Mouse (Mus musculus) CD4-positive helper T cell, adult 2 months (primary cell): ENCODE results near the gene Vars.
A peak's percentile ranks its signal among the peaks of the same experiment; 100 is the strongest.

Source experiments
- DNase-seq: peaks from one replicate; pipeline ENCODE4 v3.0.0-alpha.2; 2012; ENCODE audit warnings: low read depth, missing footprints, low spot score

Gene Vars

GRCm38 (mm10) chr17:35048149-35048931 is 47.6 kb downstream of the Vars start:
- DNase-seq: peak; percentile 79

DNA sequence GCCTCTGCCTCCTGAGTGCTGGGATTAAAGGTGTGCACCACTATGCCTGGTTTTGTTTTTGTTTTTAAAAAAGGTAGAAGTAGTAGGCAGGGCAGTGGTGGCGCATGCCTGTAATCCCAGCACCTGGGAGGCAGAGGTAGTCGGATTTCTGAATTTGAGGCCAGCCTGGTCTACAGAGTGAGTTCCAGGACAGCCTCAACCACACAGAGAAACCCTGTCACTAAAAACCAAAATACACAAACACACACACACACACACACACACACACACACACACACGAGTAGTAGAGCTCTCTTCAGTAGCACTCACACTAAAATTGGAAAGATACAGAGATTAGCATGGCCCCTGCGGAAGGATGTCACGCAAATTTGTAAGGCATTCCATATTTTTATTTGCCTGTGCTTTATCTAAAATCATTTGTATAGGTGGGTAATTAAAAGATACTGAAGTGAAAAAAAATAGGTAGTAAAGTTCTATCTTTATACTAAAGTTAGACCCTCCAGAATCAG is 48.2 kb downstream of the Vars start:
- DNase-seq: peak; percentile 42

GRCm38 (mm10) chr17:35049561-35050016 is 48.8 kb downstream of the Vars start, which contains the start of gene Clic1:
Gene Clic1, plus strand, starts transcription at chr17:35049966.
- DNase-seq: peak; percentile 59

DNA sequence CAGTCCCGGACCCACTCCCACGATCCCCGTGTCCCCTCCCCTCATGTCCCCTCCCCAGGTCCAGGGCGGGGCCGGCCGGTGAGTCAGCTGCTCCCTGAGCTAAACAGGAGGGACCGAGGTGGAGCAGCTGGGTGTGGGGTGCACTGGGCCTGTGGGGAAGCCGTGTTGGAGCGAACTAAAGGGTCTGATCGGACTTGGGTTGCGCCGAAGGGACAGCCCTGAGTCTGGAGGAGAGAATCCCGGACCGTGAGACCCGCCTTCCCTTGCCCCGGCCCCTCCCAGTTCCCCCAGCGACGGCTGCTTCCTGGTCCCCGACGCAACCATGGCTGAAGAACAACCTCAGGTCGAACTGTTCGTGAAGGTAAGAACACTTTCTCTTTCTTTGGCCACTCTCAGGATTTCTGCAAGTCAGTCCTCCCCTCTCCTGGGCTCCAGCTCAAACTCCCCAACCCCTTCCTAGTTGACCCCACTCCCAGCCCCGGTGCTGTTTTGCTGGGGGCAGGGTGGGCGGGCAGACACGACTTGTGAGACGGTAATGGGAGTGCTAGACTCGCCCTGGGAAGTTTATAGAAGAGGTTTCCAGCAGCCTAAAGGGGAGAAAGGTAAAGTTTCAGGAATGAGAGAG is 49.5 kb downstream of the Vars start:
- peak; percentile 79 for DNase-seq

- peak; percentile 87 for DNase-seq
Measured at GRCm38 (mm10) chr17:35051156-35052086, 50.6 kb downstream of the Vars start.

- no peak for DNase-seq
Measured at GRCm38 (mm10) chr17:35052271-35052798, 51.5 kb downstream of the Vars start.

- DNase-seq: no peak
Measured at GRCm38 (mm10) chr17:35055691-35056495, 55.1 kb downstream of the Vars start.

DNA sequence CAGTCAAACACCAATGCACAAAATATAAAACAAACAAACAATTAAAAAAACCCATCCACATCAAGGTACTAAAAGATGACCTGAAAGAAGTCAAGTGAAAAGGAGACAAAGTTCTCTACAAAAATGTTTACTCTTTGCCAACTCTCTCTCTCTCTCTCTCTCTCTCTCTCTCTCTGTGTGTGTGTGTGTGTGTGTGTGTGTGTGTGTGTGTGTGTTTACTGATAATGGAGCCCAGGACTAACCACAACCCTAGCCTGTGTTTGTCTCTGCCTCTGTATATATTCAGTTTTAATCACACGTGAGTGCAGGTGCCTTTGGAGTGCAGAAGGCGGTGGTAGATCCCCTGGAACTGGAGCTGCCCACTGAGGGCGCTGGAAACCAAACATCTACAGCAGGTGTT is 56.3 kb downstream of the Vars start:
- no peak for DNase-seq

DNA sequence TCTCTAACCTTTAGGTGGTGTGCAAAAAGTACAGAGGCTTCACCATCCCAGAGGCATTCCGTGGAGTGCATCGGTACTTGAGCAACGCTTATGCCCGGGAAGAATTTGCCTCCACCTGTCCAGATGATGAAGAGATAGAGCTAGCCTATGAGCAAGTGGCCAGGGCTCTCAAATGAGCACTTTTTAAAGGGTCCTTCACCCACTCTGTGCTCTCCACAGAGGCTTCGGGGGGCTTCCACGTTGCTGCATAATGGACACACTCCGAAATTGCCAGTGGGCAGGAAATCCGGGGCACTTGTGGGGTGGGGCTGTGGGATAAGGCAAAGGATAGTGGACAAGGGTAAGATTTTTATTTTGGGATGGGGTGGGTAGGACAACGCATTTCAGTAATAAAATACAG is 57.5 kb downstream of the Vars start:
- no peak for DNase-seq

DNA sequence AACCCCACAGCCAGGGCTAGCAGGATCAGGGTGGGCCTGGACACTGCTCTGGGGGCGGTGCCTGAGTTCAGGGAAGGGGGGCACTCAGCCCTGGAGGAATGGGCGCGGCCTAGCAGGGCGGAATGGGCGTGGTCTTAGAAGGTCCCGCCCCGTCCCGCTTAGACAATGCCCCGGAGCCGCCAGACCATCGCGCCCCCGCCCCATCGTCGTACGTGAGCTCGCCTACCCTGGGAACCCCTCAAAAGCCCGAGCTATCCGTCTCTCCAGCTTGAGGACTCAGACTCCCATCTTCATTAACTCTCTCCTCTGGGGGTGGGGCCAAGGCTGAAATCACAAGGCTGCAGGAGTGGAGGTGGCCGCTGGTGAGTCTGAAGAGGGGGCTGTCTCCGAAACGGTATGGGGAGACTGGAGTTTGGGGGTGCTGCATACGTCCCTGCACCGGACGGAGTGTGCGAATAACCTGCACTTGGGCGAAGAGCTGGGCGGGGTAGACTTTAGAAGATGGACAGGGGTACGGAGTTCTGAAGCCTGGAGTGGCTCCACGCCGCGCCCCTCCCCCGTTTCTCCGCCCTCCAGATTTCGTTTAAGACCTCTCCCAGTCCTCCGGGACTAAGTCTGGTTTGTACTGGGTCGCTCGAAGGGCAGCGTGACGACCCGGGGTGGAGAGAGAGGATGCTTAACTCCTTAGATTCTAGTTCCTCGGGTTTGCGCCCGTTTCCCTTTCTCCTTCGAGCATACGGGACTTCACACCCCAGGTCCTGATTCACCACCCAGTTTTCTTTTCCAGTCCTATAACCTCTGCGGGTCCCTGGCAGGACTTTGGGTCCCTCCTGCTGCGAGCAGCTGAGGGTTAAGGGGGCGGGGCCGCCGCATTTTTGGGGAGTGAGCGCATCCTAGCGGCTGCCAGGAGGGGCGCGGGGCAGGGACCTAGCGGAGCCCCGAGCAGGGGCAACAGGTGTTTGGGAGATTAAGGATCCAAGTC is 58.4 kb downstream of the Vars start, which contains the start of gene Ddah2:
Ddah2 (plus strand) TSS at position 125 of the 982 bp plus-strand sequence.
- peak; percentile 84 for DNase-seq

DNA sequence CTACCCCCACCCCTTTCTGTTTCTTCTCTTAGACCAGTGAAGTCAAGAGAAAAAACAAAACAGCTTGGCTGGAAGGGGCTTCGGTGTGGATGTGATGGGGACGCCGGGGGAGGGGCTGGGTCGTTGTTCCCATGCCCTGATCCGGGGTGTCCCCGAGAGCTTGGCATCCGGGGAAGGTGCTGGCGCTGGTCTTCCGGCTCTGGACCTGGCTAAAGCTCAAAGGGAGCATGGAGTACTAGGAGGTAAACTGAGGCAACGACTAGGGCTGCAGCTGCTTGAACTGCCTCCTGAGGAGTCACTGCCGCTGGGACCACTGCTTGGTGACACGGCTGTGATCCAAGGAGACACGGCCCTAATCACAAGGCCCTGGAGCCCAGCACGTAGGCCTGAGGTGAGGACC is 59.3 kb downstream of the Vars start:
- no peak for DNase-seq

- no peak for DNase-seq
Measured at GRCm38 (mm10) chr17:35060737-35061297, 60.0 kb downstream of the Vars start.

DNA sequence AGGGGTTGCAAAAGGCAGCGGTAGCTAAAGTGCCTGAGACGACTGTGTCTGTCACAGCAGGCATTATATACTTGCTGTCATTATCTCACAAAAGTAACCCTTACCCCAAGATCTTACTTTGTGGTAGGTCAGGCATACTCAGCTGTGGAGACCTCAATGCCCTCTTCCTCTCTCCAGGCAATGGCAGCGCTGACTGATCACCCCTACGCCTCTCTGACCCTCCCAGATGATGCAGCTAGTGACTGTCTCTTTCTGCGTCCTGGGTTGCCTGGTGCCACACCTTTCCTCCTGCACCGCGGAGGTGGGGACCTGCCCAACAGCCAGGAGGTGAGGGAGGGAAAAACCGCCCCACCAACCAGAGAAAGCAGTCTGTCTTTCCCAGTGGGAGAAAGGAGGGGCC is 60.5 kb downstream of the Vars start:
- DNase-seq: no peak

DNA sequence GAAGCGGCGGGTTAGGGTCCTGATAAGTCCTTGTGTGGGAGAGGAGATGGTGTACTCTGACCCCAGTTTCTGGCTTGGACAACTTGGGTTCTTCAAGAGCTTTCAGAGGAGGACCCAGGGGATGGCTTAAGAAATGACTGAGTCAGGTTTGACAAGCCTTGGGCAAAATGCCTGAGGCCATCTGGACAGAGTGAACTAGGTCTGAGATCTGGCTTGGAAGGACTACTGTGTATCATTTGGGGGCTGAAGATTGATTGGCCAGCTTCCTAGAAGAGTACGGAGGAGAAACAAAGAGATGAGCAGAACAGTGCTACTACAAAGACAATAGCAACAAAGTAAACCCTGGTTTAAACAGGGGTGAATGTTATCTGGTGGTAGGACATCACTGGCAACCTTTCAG is 62.7 kb downstream of the Vars start:
- DNase-seq: no peak

- DNase-seq: no peak
Measured at GRCm38 (mm10) chr17:35064378-35064877, 63.6 kb downstream of the Vars start.

GRCm38 (mm10) chr17:35064951-35065947 is 64.5 kb downstream of the Vars start, which contains the start of gene Ly6g6c:
Gene Ly6g6c, plus strand, starts transcription at chr17:35065388.
- peak; percentile 45 for DNase-seq
